Mouse (Mus musculus) adipose tissue, adult 10 weeks (tissue): ENCODE data around the gene Chmp2b. TPM values are rescaled to one million over a fixed set of nuclear protein-coding genes. Genes with fewer than 3 reads are reported as not detected.

Source experiments
- polyA plus RNA-seq: library from polyadenylated mRNA; stranded (reverse); fragments of 350-450 nt; fragmentation: Illumina TruSeq; extraction: RNeasy Lipid Tissue Mini Kit (QIAGEN cat#74804); gene quantifications from one replicate; pipeline ENCODE4 v1.2.3, GENCODE M21; 2014; ENCODE audit warnings: low read depth, low replicate concordance

Chmp2b gene
- polyA plus RNA-seq, result 55.1 TPM

DNA sequence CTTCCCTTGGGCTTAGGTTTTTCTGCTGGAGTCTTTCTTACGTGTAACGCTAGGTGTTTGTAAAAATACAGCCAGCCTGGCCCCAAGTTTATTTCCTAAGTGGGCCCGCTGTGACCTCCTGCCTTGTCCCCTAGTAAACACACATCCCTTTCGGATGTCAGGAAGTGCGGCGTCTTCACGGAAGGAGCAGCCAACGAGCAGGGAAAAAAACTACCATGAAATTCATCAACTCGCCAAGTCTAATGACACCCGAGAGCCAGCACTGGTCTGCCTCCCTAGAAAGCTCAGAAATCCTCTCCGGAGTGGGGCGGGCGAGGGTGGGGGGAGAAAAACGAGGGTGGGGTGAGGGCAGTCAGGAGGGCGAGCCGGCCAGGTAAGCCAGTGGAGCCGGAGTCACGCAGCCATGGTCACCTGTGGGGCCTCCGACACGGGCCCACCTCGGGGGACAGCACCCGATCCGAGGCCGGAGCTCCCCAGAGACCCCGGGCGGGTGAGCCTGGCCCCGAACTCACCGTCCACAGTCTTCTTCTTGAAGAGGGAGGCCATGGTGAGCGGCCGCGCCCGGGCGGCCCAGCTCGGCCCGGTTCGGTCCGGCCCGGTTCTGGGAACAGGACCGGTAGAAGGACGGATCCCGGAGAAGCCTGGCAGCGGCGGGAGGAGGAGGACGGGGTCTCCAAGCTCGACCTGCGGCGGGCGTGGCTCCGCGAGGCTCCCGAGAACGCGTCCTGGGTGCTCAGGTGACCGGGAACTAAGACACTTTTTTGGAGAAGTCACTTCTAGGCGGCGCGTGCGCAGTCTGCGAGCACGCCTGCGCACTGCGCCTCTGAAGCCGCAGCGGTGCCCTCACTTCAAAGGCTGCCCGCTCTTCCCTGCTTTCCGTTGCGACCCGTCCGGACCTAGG, at the start of gene Chmp2b:
Gene Chmp2b (minus strand): TSS at position 764 of the 901 bp plus-strand sequence.

DNA sequence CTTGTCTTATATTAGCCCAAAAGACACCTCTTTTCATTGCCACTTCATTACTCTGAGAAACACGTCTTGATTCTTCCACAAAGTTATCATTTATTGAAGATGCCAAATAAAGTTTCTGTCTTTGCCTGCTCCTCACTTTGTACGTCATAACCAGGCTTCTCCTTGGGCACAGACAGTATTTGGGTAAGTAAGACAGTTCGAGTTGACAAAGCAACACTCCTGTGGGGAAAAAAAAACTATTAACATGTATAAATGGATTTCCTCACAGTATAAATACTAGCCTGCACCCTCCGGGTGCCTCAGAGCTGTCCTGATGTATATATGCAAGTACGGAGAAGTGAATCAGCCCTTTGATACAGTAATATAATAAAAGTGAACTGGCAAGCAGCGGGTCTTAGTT, 42.3 kb downstream of the Chmp2b start, which contains the start of gene Pou1f1:
Gene Pou1f1 (plus strand): TSS at position 301 of the 400 bp plus-strand sequence.

Other genes with a start within 250 kb of the Chmp2b start
- not detected for gene Pou1f1, start 42.2 kb downstream of the Chmp2b start, polyA plus RNA-seq